Mouse (Mus musculus): ENCODE measurements around the gene Tshz2. TPM values are rescaled to one million over a fixed set of nuclear protein-coding genes. Genes with fewer than 3 reads are reported as not detected.
"Not testable (repeated sequence)": the region's sequence is repeated elsewhere in the genome, so short reads cannot be mapped to it uniquely, and the experiment has no call there.

Tshz2 gene
- polyA plus RNA-seq, 1 experiment from 2014 or later = 16.1 TPM

DNA sequence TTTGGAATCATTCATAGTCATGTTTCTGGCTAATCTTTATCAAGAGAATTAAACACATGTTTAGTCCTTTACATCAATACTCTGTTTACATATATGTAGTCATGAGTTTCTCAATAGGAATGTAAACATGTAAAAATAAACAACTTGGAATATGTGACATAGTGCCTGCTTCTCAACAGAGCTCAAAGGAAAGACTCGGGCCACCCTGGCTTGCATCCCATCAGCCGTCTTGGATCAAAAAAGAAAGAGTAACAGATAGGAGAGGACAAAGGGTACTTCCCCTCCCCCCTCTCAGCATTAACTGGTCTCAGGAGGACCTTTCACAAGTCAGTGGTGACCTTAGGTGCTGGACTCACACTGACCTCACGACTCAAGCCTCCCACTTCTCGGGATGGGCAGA, 142.3 kb downstream of the Tshz2 start:
- H3K9ac ChIP-seq = no peak overlapping the region
- no peak overlapping the region for H3K4me2 ChIP-seq (replicated peaks)
- H3K9me3 ChIP-seq = no peaks in the 10 kb centered on the region
- H3K27ac ChIP-seq = no peak overlapping the region
- H3K27me3 ChIP-seq = peaks cover 6% of the 10 kb centered on the region
- no peaks in the 10 kb centered on the region for H3K36me3 ChIP-seq
- H3K4me3 ChIP-seq = no peak overlapping the region
- ATAC-seq (ENCODE audit: low FRiP score, low read depth) = no peak
- peaks cover 5% of the 10 kb centered on the region; the same call in 1 of the 2 replicates for H3K4me1 ChIP-seq
- WGBS = 57% methylated on average over 4 of the region's 4 CpGs

DNA sequence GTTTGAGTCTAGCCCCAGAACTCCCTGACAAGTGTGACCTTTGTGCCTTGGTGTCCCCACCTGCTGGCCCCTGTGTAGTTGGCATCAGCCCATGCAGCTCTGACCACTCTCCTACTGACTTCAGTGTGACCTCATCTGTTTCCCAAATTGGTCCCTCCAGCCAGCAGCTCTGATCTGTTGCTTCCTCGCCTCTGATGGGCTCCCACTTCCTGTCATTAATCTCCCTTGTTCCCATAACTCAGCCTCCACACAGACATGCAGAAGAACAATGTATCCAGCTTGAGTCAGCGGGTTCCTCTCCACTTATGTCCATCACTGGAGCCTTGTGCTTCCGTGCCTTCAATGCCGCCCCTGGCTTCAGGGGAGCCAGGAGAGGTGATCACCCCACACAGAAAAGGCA, 144.4 kb downstream of the Tshz2 start:
- peaks cover 12% of the 10 kb centered on the region; the same call in 1 of the 2 replicates for H3K4me1 ChIP-seq
- no peaks in the 10 kb centered on the region for H3K9me3 ChIP-seq
- no peak overlapping the region for H3K27ac ChIP-seq
- no peak overlapping the region for H3K4me2 ChIP-seq (replicated peaks)
- H3K9ac ChIP-seq = no peak overlapping the region
- ATAC-seq (ENCODE audit: low FRiP score, low read depth) = no peak
- H3K4me3 ChIP-seq = no peak overlapping the region
- H3K27me3 ChIP-seq = peaks cover 13% of the 10 kb centered on the region
- WGBS = 55% methylated on average over 4 of the region's 4 CpGs
- no peaks in the 10 kb centered on the region for H3K36me3 ChIP-seq

DNA sequence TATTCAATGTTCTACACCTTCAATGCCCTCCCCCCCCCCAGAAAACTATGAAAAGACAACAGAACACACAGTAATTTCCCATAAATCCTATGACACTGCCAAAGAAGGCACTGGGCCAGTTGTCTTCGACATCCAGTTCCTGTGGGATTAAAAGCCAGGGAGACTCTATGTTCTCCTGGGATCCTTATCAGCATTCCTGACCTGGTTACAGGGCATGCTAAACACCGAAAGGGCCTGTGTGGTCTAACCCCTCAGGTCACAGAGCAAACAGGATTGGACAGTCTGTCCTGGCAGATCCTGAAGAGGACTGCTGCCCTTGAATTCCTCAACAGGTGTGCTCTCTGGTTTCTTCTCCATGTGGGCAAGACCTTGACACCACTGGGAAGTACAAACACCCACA, 145.0 kb downstream of the Tshz2 start:
- H3K4me2 ChIP-seq (replicated peaks) = no peak overlapping the region

DNA sequence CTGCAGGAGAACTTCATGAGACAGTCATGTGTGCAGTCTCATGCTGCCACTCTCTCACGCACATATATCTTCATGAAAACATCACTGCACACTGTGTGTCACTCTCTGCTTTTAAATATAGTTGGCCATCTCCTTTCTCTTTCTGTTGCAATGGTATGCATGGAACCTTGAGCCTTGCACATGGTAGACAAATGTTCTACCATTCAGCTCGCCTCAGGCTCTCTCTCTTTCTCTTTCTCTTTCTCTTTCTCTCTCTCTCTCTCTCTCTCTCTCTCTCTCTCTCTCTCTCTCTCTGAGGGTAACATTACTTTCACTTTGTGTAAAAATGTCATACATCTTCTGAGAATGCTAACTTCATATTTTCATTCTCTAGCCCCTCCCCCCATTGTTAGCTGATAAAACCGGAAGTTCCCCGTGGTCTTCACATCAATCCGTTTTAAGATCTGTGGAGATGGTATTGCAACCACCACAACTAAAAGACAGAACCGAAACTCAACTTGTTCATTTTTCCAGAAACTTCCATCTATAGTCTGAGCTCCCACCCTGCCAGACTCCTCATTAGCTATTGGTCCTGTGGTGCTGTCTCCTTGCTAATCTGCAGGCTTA, 146.0 kb downstream of the Tshz2 start:
- WGBS = 91% methylated on average over 6 of the region's 6 CpGs

More for the DNA sequence above, 145.0 kb downstream of the Tshz2 start:
- Histone ChIP-seq H3K27me3 (peaks cover 13% of the 10 kb centered on the region), H3K4me1 (peaks cover 17% of the 10 kb centered on the region), H3K36me3 (no peaks in the 10 kb centered on the region), H3K27ac (no peak overlapping the region), H3K4me3 (no peak overlapping the region), H3K9me3 (no peaks in the 10 kb centered on the region), H3K9ac (no peak overlapping the region)
- no peak for ATAC-seq (ENCODE audit: low FRiP score, low read depth)
- whole genome bisulfite sequencing = 58% methylated on average over 2 of the region's 2 CpGs

DNA sequence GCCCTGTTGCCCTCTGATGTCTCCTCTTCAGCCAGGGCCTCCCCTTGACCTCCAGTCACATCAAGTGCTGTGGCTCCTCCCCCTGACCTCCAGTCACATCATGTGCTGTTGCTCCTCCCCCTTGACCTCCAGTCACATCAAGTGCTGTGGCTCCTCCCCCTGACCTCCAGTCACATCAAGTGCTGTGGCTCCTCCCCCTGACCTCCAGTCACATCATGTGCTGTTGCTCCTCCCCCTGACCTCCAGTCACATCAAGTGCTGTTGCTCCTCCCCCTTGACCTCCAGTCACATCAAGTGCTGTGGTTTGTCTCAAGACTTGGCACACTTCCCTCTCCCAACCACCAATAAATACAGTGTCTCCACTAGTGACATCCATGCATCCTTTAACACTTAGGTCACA, 148.9 kb downstream of the Tshz2 start:
- not testable (repeated sequence) for H3K36me3 ChIP-seq; H3K9me3 ChIP-seq; ATAC-seq (ENCODE audit: low FRiP score, low read depth); H3K27ac ChIP-seq; H3K9ac ChIP-seq; H3K4me2 ChIP-seq (replicated peaks); H3K4me3 ChIP-seq
- peaks cover 34% of the 10 kb centered on the region for H3K4me1 ChIP-seq
- H3K27me3 ChIP-seq = peaks cover 13% of the 10 kb centered on the region

More for the DNA sequence above, 146.0 kb downstream of the Tshz2 start:
- H3K27me3 ChIP-seq = peaks cover 13% of the 10 kb centered on the region
- no peak overlapping the region for H3K27ac ChIP-seq
- no peaks in the 10 kb centered on the region for H3K9me3 ChIP-seq
- H3K4me3 ChIP-seq = no peak overlapping the region
- ATAC-seq (ENCODE audit: low FRiP score, low read depth) = no peak
- H3K4me1 ChIP-seq = peaks cover 28% of the 10 kb centered on the region
- H3K36me3 ChIP-seq = no peaks in the 10 kb centered on the region
- no peak overlapping the region for H3K9ac ChIP-seq
- H3K4me2 ChIP-seq (replicated peaks) = no peak overlapping the region

DNA sequence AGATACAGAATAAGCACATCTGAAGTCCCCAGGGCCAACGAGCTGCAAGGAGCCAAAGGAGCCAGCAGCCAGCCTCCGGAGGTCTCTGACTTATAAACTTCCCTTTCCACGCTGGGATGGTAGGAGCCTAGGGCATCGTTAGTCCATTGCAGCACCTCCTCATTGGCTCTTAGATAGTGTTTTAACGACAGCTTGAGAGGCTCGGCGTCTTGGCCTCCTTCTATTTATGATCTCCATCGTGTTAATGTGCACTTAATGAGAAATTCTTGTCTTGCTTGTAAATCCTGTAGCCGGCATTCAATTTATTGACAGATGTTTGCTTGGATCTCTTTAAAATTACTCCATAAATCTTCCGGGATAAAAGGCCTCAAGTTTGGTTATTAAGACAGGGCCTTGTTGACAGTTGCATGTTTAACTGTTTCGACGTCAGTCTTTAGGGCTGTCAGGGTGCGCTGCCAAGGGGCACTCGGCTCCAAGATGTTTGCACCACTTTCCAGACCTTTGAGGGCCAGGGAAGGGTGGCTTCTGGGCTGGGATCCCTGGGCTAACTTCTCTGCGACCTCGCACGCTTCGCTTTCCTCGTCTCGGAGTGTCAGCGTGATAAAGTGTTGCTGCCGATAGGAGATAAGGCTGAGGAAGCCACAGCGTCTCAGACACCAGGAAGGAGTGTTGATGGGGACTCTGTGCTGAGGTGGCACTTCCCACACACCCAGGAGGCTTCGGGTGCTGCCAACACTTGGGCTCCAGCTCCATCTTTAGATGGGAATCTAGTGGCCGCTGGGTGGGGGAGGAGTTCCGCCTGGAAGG, 150.3 kb downstream of the Tshz2 start:
- Histone ChIP-seq H3K4me2 (replicated peaks) (no peak overlapping the region), H3K9me3 (no peaks in the 10 kb centered on the region), H3K4me3 (no peak overlapping the region), H3K27me3 (peaks cover 13% of the 10 kb centered on the region), H3K9ac (no peak overlapping the region), H3K4me1 (peaks cover 47% of the 10 kb centered on the region), H3K36me3 (no peaks in the 10 kb centered on the region; the same call in 1 of the 2 replicates), H3K27ac (no peak overlapping the region; the same call in 1 of the 2 replicates)
- ATAC-seq (ENCODE audit: low FRiP score, low read depth) = no peak
- WGBS = 21% methylated on average over 26 of the region's 26 CpGs

DNA sequence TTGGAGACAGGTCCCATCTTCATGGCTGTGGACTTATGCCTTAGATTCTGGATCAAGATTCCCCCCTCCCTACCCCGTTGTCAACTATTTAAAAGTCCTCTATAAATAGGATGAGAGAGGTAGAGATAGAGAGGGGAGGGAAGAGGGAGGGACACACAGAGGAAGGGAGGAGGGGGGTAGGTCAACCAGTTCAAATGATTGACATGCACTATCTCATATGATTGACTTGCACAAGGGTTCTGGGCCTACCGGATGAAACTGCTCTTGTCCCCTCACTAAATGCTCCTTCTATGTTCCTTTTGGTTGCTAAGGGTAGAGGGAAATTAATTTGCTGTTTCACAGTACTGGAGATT, 150.8 kb downstream of the Tshz2 start:
- WGBS = 70% methylated on average over 2 of the region's 2 CpGs
- Histone ChIP-seq H3K4me3 (no peak overlapping the region), H3K4me1 (peaks cover 53% of the 10 kb centered on the region), H3K27ac (no peak overlapping the region), H3K27me3 (peaks cover 13% of the 10 kb centered on the region), H3K4me2 (replicated peaks) (no peak overlapping the region), H3K9ac (no peak overlapping the region), H3K9me3 (no peaks in the 10 kb centered on the region), H3K36me3 (no peaks in the 10 kb centered on the region; the same call in 1 of the 2 replicates)
- no peak for ATAC-seq (ENCODE audit: low FRiP score, low read depth)

DNA sequence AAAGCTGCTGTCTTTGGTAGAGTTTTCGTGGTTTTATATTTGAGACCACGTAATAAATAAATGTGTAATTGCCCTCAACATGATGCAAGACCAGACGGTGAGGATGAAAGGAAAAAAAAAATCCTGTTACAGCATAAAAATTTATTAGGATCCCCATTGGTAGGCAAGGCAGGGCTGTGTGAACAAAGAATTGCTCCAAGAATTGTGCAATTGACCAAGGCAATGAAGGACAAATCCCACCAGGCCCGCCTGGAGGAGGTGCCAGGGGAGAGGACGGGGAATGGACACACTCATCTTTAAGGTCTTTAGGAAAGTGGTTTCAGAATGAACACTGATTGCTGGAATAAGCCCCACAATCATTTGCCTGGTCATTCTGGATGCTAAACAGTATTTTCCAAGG, 154.6 kb downstream of the Tshz2 start:
- peaks cover 64% of the 10 kb centered on the region for H3K4me1 ChIP-seq
- 0 out of 2 replicates have a peak, but pooled peaks cover 3% of the 10 kb centered on the region for H3K27me3 ChIP-seq
- H3K9me3 ChIP-seq = no peaks in the 10 kb centered on the region
- H3K4me3 ChIP-seq = no peak overlapping the region
- H3K4me2 ChIP-seq (replicated peaks) = 0 out of 2 replicates have a peak overlapping the region, but pooled peaks have one; percentile 12
- no peaks in the 10 kb centered on the region; the same call in 1 of the 2 replicates for H3K36me3 ChIP-seq
- ATAC-seq (ENCODE audit: low FRiP score, low read depth) = no peak
- no peak overlapping the region for H3K9ac ChIP-seq
- H3K27ac ChIP-seq = no peak overlapping the region
- 16% methylated on average over 5 of the region's 5 CpGs for WGBS

DNA sequence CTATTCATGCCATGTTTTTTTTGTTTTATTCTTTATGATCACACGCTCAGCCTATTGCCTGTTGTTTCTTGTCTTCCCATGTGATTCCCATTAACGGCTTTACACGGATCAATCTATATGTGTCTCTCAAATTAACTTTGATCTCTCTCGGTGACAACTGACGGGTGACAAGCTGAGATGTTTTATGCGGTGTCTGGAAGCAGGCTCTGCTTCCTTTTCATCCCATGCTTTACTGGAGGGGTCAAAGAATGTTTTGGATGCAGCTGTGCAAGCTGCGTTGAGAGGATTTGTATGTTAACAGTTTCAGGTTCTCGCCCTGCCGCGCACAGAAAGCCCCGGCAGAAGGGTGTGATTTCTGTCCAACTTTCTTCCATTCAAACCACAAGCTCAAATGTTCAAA, 155.1 kb downstream of the Tshz2 start:
- no peaks in the 10 kb centered on the region; the same call in 1 of the 2 replicates for H3K36me3 ChIP-seq
- H3K9me3 ChIP-seq = no peaks in the 10 kb centered on the region
- 0 out of 2 replicates have a peak, but pooled peaks cover 3% of the 10 kb centered on the region for H3K27me3 ChIP-seq
- 0 out of 2 replicates have a peak overlapping the region, but pooled peaks have one; percentile 12 for H3K4me2 ChIP-seq (replicated peaks)
- no peak overlapping the region for H3K4me3 ChIP-seq
- no peak for ATAC-seq (ENCODE audit: low FRiP score, low read depth)
- no peak overlapping the region for H3K27ac ChIP-seq
- 8% methylated on average over 11 of the region's 11 CpGs for WGBS
- no peak overlapping the region for H3K9ac ChIP-seq
- peaks cover 62% of the 10 kb centered on the region for H3K4me1 ChIP-seq

DNA sequence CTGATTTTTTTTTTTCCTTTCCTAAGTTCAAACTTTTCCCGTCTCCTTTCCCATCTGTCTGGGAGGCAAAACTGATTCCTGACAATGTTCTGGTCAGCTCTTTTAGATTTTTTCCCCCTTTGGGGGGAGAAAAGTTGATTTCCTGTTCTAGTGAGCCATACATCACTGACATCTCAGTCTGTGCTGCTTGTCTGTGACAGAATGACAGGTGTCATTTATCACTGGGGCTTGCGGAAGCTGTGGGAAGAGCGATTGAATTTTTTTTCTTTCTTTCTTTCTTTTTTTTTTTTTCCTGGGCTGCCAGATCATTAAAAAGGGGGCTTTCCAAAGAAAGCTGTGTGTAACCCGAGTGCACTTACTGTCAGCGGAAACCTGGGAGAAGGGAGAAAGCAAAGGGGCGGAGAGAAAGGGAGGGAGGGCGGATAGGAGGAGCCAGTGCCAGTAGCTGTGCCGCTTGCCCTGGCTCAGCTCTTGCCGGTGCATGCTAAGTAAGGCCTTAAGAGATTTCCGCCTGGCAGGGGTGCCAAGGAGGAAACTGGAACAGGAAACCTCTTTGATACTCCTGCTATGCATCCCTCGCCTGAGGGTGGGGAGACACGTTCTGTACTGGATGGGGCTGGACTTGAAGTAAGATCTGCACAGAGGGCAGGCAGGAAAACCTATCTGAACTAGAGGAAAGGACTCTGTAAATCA, 157.8 kb downstream of the Tshz2 start:
- Histone ChIP-seq H3K9ac (peak overlapping the region; percentile 40; the same call in 1 of the 2 replicates), H3K4me3 (peak overlapping the region; percentile 26), H3K27ac (peak overlapping the region; percentile 63; the same call in 1 of the 2 replicates), H3K27me3 (0 out of 2 replicates have a peak, but pooled peaks cover 3% of the 10 kb centered on the region), H3K4me1 (peaks cover 50% of the 10 kb centered on the region), H3K9me3 (no peaks in the 10 kb centered on the region), H3K4me2 (replicated peaks) (peak overlapping the region; percentile 58), H3K36me3 (no peaks in the 10 kb centered on the region; the same call in 1 of the 2 replicates)
- peak; percentile 87 for ATAC-seq (ENCODE audit: low FRiP score, low read depth)
- under 1% methylated on average over 12 of the region's 12 CpGs for WGBS

DNA sequence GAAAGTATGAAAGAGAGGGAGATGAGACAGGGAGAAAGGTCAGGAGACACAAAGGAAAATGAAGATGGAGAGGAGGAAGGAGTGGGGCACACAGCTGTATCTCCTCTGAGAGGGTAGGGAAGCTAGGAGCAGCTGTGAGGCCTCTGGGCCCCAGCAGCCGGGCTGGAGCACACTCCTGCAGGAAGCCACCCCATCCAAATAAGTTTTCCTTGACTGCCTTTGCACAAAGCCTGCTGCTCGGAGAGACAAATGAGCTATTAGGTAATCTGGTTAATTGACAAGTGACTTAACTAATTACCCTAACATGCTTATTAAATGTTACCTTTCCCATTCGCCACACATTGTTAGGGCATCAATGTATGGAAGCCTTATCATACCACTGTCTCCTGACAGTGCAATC, 159.9 kb downstream of the Tshz2 start:
- no peak overlapping the region for H3K4me3 ChIP-seq
- no peaks in the 10 kb centered on the region for H3K36me3 ChIP-seq
- no peak overlapping the region for H3K27ac ChIP-seq
- 0 out of 2 replicates have a peak, but pooled peaks cover 3% of the 10 kb centered on the region for H3K27me3 ChIP-seq
- peaks cover 40% of the 10 kb centered on the region for H3K4me1 ChIP-seq
- no peak overlapping the region for H3K4me2 ChIP-seq (replicated peaks)
- no peak overlapping the region for H3K9ac ChIP-seq
- no peaks in the 10 kb centered on the region for H3K9me3 ChIP-seq
- 40% methylated on average over 3 of the region's 3 CpGs for WGBS
- ATAC-seq (ENCODE audit: low FRiP score, low read depth) = no peak

DNA sequence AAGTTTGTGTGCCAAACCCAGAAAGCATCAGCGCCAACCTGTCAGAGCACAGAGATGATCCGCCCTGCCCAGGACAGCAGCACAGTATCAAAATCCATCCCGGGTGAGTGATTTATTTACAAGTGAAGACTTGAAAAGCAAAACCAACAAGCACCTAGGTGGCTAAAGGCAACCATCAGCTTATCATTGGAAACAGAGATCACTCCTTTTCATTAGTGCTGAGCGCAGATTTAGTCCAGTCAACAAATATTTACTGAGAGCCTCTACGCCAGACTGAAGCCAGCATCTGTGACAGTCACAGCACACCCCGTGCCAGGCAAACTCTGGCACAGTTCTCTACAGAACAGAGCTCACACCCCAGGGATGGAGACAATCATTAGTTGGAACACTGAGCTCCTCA, 169.4 kb downstream of the Tshz2 start:
- Histone ChIP-seq H3K4me3 (no peak overlapping the region), H3K9me3 (no peaks in the 10 kb centered on the region), H3K27ac (no peak overlapping the region), H3K36me3 (no peaks in the 10 kb centered on the region), H3K4me2 (replicated peaks) (no peak overlapping the region), H3K27me3 (no peaks in the 10 kb centered on the region), H3K9ac (no peak overlapping the region), H3K4me1 (no peaks in the 10 kb centered on the region)
- 95% methylated on average over 6 of the region's 6 CpGs for WGBS
- ATAC-seq (ENCODE audit: low FRiP score, low read depth) = no peak

All from limb, embryonic 13.5 days (tissue).